Mouse (Mus musculus) frontal cortex, postnatal 10 days (tissue): ENCODE results near the gene Plekho1.
"Not testable (repeated sequence)": the region's sequence is repeated elsewhere in the genome, so short reads cannot be mapped to it uniquely, and the experiment has no call there.

Experiments
- DNase-seq, 2 experiments: peaks; one replicate each; pipeline ENCODE4 v3.0.0; 2022; ENCODE audit warnings: low spot score in 2 of 2, mixed read lengths in 1 of 2

Gene Plekho1

GRCm38 (mm10) chr3:95980276-95980970 is 15.4 kb downstream of the Plekho1 start:
- DNase-seq: no peak

GRCm38 (mm10) chr3:95978265-95978664 is 17.5 kb downstream of the Plekho1 start:
- DNase-seq: no peak

DNA sequence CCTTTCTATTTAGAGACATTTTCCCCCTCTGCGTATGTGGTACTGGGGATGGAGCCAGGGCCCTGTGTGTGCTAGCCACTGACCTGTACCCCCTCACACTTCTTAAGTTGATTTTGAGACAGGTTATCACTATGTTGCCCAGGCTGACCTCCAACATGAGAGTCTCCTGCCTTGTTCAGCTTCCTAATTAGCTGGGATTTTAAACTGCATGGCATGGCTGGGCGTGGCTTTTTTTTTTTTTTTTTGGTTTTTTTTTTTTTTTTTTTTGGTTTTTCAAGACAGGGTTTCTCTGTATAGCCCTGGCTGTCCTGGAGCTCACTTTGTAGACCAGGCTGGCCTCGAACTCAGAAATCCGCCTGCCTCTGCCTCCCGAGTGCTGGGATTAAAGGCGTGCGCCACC is 18.2 kb downstream of the Plekho1 start:
- not testable (repeated sequence) for DNase-seq

- no peak for DNase-seq
Observed at GRCm38 (mm10) chr3:95977079-95977478, 18.7 kb downstream of the Plekho1 start.

GRCm38 (mm10) chr3:95972873-95973634 is 22.7 kb downstream of the Plekho1 start:
- DNase-seq: peak; percentile 60 to 62

- no peak for DNase-seq
Observed at GRCm38 (mm10) chr3:95972251-95972872, 23.4 kb downstream of the Plekho1 start.

DNA sequence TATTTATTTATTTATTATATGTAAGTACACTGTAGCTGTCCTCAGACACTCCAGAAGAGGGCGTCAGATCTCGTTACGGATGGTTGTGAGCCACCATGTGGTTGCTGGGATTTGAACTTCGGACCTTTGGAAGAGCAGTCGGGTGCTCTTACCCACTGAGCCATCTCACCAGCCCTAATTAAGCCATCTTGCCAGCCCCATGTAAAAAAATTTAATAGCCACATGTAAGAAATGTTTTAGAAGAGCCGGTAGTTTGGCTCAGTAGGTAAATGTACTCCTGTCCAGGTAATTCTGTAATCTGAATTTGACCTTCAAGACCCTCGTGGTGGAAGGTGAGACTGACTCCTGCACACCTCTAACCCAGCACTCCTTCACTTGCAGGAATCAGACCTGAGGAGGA is 25.1 kb downstream of the Plekho1 start:
- DNase-seq: not testable (repeated sequence)

DNA sequence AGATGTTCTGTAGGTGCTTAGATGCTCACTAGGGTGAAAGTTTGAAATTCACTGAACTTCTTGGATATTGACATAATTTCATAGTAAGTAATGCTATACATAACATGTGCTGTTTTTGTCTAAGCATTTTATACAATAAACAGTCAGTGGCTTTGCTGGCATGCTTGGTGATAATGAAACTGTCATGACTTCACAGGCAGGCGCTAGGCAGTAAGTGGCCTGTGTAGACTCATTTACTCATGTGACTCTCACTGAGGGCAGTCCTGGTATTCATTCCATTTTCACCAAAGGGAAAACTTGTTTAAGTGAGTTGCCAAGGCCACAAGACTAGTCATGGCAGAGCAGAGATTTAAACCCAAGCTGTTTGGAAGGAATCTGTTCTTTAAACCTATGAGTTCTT is 26.5 kb downstream of the Plekho1 start:
- DNase-seq: no peak

DNA sequence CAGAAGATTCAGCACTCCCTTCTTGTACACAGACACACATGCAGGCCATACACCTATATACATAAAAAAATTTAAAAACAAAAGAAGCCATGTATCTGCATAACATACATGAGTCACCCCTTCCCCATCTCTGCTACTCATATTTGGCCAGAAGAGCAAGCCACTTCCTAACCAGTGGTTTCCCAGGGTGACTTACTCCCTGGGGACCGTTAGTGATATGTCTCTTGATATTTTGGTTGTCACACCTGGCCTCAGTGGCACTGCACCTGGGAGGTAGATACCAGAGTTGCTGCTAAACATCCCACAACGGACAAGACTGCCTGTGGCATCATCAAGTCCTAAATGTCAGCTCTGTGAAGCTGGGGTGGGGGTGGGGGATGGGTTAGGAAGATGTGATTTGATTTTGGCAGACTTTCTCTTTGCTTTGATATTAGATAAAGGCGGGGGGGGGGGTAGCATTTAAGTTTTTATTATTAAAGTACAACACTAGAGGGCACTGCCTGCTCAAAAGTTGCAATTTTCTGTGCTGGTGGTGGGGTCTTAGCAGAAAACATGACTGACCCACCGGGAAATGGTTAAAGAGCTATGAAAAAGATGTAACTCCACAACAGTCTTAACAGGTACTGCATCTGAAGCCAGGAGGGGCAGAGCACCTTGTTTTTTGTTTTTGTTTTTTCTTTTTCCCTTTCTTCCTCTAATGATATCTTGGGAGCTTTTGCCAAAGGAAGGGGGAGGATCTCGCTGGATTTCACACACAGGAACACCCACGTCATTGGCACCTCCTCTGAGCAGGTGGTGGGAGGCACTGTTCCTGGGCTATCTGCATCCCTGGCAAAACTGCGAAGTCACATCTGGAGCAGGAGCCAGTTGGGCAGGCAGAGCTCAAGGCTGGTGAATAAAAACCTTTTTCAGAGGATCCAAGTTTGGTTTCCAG is 30.0 kb downstream of the Plekho1 start:
- no peak for DNase-seq

DNA sequence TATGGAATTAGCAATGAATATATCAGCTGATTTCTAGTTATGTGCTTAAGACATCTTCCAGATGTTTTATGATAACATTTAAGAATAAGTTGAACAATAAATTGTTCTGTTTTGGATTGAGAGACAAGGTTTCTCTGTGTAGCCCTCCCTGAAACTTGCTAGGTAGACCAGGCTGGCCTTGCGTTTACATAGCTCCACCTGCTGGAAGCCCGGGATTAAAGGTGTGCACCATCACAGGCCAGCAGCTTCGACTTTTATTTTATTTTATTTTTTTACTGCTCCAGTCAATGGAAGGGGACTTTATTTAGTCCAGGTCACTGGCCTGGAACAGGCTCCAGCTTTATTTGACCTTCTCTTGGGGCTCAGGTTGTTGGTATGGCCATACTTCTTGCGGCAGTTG is 32.1 kb downstream of the Plekho1 start:
- DNase-seq: no peak

DNA sequence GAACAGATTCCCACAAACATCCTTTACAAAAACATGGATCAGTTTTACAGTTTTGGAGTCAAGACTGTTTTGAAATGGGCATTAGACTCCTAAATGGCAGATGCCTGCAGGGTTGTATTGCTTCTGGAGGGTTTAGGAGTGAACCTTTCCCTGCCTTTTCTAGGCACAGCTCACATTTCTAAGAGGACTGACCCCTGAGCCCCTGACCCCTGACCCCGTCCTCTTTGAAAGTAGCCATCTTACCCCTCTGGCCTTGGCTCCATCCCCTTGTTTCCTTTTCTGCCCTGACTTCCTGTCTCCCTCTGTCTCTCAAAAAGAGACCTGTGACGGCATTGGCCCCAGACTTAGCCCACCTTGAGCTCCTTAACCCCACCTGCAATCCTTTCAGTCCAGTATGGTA is 32.6 kb downstream of the Plekho1 start:
- DNase-seq: no peak

DNA sequence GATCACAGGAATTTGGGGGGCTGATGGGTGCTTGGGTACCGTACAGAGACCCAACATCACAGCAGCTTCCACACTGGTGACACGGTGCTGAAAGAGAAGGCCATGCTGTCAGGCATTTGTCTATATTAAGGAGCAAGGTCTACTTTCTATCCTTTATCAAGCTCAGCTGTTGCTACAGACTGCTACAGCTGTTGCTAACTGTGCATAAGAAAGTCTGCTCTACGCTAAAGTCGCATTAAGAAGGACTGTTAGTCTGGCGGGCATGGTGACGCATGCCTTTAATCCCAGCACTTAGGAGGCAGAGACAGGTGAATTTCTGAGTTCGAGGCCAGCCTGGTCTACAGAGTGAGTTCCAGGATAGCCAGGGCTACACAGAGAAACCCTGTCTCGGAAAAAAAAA is 33.6 kb downstream of the Plekho1 start:
- DNase-seq: not testable (repeated sequence)

DNA sequence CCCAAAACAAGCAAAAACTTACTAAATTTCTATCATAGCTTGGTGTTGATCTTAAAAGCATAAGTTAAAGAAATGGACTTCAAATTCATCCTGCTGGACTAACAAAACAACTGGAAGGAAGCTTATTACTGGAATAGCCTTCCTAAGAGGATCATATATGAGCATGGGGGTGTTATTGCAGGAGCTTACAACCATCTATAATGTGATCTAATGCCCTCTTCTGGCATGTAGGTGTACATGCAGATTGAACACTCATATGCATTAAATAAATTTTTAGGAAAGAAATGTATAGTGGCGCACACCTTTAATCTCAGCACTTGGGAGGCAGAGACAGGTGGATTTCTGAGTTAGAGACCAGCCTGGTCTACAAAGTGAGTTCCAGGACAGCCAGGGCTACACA is 36.0 kb downstream of the Plekho1 start:
- no peak for DNase-seq

DNA sequence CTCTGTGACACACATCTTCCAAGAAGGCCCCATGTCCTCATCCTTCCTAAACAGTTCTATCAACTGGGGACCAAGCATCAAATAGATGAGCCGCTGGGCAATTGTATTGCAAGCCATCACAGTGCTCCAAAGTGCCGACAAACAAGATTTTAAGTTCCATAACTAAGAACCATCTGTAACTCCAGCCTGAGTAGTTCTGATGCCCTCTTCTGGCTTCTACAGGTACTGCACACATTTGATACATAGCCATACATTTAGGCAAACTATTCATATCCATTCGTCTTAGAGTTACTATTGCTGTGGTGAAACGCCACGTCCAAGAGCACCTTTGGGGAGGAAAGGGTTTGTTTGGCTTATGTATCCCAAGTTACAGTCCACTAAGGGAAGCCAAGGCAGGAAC is 36.7 kb downstream of the Plekho1 start:
- DNase-seq: no peak

GRCm38 (mm10) chr3:95957359-95958148 is 38.2 kb downstream of the Plekho1 start:
- DNase-seq: no peak

DNA sequence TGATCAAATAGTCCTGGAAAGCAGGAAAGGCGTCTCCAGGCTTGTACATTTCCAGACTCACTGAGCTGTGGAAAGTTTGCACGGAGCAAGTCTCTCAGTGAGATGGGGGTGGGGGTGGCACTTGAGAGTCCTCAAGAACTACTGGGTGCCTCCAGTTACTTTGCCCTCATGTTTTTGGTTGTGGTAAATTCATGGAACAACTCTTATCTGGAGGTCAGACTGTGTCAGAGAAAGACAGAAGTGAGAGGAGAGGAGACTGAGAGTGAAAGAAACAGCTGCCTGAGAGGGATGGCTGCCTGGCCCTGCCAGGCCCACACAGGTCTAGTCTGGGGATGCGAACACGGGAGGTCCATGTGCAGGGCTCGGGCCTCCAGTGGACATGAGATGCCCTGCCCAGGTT is 40.5 kb downstream of the Plekho1 start:
- DNase-seq: no peak

DNA sequence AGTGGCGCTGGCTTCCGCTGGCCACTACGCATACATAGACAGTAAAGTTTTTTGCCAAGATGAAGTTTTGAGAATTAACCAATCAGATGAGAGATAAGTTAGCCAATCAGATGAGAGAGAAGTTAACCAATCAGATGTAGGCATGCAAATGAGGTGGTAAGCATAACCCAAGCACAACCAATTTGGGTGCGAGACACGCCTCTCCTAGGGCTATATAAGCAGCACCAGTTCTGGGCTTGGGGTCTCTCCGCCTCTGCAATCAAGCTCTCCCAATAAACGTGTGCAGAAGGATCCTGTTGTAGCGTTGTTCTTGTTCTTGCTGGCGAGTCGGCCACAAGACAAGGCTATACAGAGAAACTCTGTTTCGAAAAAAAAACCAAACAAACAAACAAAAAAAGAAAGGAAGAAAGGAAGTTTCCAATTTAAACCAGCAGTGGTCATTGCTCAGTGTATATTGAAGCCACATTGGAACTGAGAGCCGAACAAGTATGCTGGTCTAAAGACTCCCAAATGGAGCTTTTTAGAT is 41.1 kb downstream of the Plekho1 start:
- not testable (repeated sequence) for DNase-seq

GRCm38 (mm10) chr3:95953522-95953921 is 42.3 kb downstream of the Plekho1 start:
- no peak for DNase-seq

- no peak for DNase-seq
Observed at GRCm38 (mm10) chr3:95953023-95953422, 42.8 kb downstream of the Plekho1 start.

DNA sequence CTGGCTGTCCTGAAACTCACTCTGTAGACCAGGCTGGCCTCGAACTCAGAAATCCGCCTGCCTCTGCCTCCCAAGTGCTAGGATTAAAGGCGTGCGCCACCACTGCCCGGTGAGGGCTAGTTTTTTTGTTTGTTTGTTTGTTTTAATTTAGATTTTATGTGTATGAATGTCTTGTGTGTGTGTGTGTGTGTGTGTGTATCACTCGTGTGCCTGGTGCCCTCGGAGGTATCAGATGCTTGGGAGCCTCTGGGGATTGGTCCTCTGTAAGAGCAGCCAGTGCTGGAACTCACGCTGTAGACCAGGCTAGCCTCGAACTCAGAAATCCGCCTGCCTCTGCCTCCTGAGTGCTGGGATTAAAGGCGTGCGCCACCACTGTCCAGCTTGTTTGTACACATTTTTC is 44.2 kb downstream of the Plekho1 start:
- not testable (repeated sequence) for DNase-seq
